Comparison of ENCODE assay signal across 8 mouse cellular contexts in the genomic region with DNA sequence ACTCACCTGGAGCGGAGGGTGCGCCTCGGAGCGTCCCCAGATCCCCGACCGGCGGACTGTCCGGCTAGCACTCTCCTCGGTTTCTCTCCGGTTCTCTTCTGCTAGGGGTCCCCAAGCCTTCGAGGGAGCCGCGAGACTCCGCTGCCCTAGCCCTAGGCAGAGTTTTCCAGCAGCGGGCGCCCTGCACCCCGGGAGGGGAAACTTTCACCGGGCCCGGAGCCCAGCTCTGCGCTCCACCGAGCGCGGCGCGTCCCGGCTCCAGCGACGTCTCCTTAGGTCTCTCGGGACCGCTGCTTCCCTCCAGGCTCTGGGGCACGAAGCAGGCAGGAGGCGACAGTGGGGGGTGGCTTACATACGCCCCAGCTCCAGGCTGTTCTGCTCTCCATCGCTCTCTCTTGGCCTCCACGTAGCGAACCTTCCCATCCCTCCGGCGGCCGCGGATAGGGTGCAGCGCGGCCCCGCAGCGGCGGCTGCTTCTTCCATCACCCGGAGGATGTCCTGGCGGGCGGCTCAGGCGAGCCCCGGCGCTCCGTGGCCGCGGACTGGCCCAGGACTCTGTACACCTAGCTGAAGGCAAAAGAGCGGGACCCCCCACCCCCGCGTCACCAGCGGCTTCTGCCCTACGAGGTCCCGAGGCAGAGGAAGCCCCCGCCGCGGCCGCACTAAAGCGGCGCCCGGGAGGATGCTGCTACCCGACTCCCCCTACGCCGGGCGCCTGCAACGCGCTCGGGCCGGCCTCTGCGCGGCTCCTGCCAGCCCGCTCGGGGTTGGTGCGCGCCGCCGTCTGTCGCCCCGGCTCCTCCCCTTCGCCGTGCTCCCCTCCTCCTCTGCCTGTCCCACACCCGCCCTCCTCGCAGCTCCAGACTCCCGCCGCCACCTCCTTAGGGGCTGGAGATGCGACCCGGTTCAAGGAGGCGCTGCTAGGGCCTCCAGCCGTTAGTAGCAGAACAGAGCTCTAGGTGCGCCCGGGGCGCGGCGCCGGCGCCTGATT. TPM values are rescaled to one million over a fixed set of nuclear protein-coding genes. Genes with fewer than 3 reads are reported as not detected.
A peak's percentile ranks its signal among the peaks of the same experiment; 100 is the strongest.
DNase-seq lines count a peak whose midpoint lies in the region; ATAC-seq and TF ChIP-seq lines count a peak whose summit lies in the region.

A gene (minus strand): TSS at position 152 of the 991 bp plus-strand sequence.

- H3K4me1 ChIP-seq in hindbrain, embryonic 10.5 days (replicated peaks), result peaks cover 31% of the 10 kb centered on the region
- peaks cover 11% of the 10 kb centered on the region; the same call in 1 of the 2 replicates for H3K4me1 ChIP-seq in lung, embryonic 14.5 days (ENCODE audit: insufficient read depth)

- WGBS in hindbrain, embryonic 10.5 days, result under 1% methylated on average over 100 of the region's 102 CpGs
- under 1% methylated on average over 88 of the region's 102 CpGs for WGBS in lung, embryonic 14.5 days

- DNase-seq in ES-CJ7 (ENCODE audit: low read depth, low spot score), result peak; percentile 86
- DNase-seq in cerebellum, adult 8-10 months, result peak; percentile 73
- peak; percentile 72 to 89 for DNase-seq in frontal cortex, adult 2 months (ENCODE audit: extremely low spot score in 1 of 2, low spot score in 1 of 2)
- peak; percentile 90 for DNase-seq in hindbrain, embryonic 10.5 days (ENCODE audit: low spot score)
- DNase-seq in layer of hippocampus, adult 9-10 months (ENCODE audit: low spot score), result peak; percentile 60
- peak; percentile 94 for DNase-seq in lung, embryonic 14.5 days
- DNase-seq in ovary, postnatal 10 days (ENCODE audit: low spot score), result peak; percentile 77
- peak; percentile 71 to 81 for DNase-seq in thymus, postnatal 36 days

- peak within 1 kb of the TSS; percentile 93 for H3K4me2 ChIP-seq in lung, embryonic 14.5 days

- peak; percentile 95 for ATAC-seq in lung, embryonic 14.5 days (ENCODE audit: insufficient read depth)

- H3K4me3 ChIP-seq in hindbrain, embryonic 10.5 days, result peak within 1 kb of the TSS; percentile 78
- peak within 1 kb of the TSS; percentile 71 for H3K4me3 ChIP-seq in lung, embryonic 14.5 days (ENCODE audit: low read depth, low read length)

- H3K36me3 ChIP-seq in hindbrain, embryonic 10.5 days, result peaks cover 8% of the 10 kb centered on the region
- peaks cover 8% of the 10 kb centered on the region; the same call in 1 of the 2 replicates for H3K36me3 ChIP-seq in lung, embryonic 14.5 days (ENCODE audit: insufficient read depth)

- H3K27ac ChIP-seq in hindbrain, embryonic 10.5 days, result peak within 1 kb of the TSS; percentile 88
- peak within 1 kb of the TSS; percentile 86 for H3K27ac ChIP-seq in lung, embryonic 14.5 days (ENCODE audit: low read depth)

- TF ChIP-seq CTCF in lung, embryonic 14.5 days (IDR thresholded peaks at IDR 0.05; ENCODE audit: low read depth), result peak; percentile 25; the same call in 1 of the 2 replicates

- no peaks in the 10 kb centered on the region for H3K9me3 ChIP-seq in hindbrain, embryonic 10.5 days
- H3K9me3 ChIP-seq in lung, embryonic 14.5 days (ENCODE audit: low read depth, low read length), result no peaks in the 10 kb centered on the region

- H3K27me3 ChIP-seq in hindbrain, embryonic 10.5 days (ENCODE audit: insufficient read depth, poor library complexity, severe bottlenecking), result peaks cover 26% of the 10 kb centered on the region
- H3K27me3 ChIP-seq in lung, embryonic 14.5 days (ENCODE audit: insufficient read depth, low read length), result peaks cover 28% of the 10 kb centered on the region

- peak within 1 kb of the TSS; percentile 72 for H3K9ac ChIP-seq in lung, embryonic 14.5 days

RNA-seq across cellular contexts. Expression of the gene that starts here (rescaled TPM):
- 34.5 and 41.6 TPM in 2 replicates for polyA plus RNA-seq in frontal cortex, adult 2 months (2012; rRNA removed)
- polyA plus RNA-seq in hindbrain, embryonic 10.5 days (2016; fragmentation: Nextera tagmentation; extraction: Ambion mirVana), result 3.4 and 4.9 TPM in 2 replicates
- 14.8 and 16.0 TPM in 2 replicates for polyA plus RNA-seq in lung, embryonic 14.5 days (2014; fragmentation: Nextera tagmentation; extraction: Ambion mirVana)

Comparison
In these comparisons a context has a peak if more than half of its experiments do, and no peak if none do; other contexts are left out.
1. Peak in every context shown above with its lines: DNase-seq, ATAC-seq, H3K4me3 ChIP-seq and H3K27ac ChIP-seq.